Mouse (Mus musculus): ENCODE measurements around the gene A530084C06Rik. TPM values are rescaled to one million over a fixed set of nuclear protein-coding genes. Genes with fewer than 3 reads are reported as not detected.

The A530084C06Rik gene
- total and polyA plus RNA-seq, 3 experiments = not detected

GRCm38 (mm10) chr13:31531186-31531585, 27.9 kb downstream of the A530084C06Rik start:
- H3K4me3 ChIP-seq (ENCODE audit: low read depth, low read length) = no peak overlapping the region
- H3K4me1 ChIP-seq (ENCODE audit: insufficient read depth, low read depth, low read length) = peaks cover 2% of the 10 kb centered on the region; the same call in 1 of the 2 replicates
- peaks cover 5% of the 10 kb centered on the region for H3K27me3 ChIP-seq (ENCODE audit: insufficient read depth, low read length)
- no peak for ATAC-seq (ENCODE audit: extremely low read depth, insufficient number of reproducible peaks, low FRiP score, poor library complexity, severe bottlenecking)
- DNase-seq (ENCODE audit: low spot score) = no peak
- TF ChIP-seq GATA2 (IDR thresholded peaks at IDR 0.05; ENCODE audit: borderline replicate concordance, low read depth, low read length) = no peak
- no peak for TF ChIP-seq POLR2AphosphoS5 (IDR thresholded peaks at IDR 0.05; ENCODE audit: insufficient replicate concordance, low read depth, low read length)
- no peak for TF ChIP-seq CTCF (IDR thresholded peaks at IDR 0.05; ENCODE audit: low read depth, low read length)
- TF ChIP-seq GATA1 (IDR thresholded peaks at IDR 0.05; ENCODE audit: borderline replicate concordance, low read length) = no peak
- no peak for TF ChIP-seq TAL1 (conservative IDR thresholded peaks at IDR 0.05; ENCODE audit: low read depth, low read length)
- H3K36me3 ChIP-seq (replicated peaks) = no peaks in the 10 kb centered on the region
- H3K9me3 ChIP-seq (replicated peaks) = no peaks in the 10 kb centered on the region

- H3K9me3 ChIP-seq (replicated peaks) = no peaks in the 10 kb centered on the region
- TF ChIP-seq POLR2AphosphoS5 (IDR thresholded peaks at IDR 0.05; ENCODE audit: insufficient replicate concordance, low read depth, low read length) (no peak), TAL1 (conservative IDR thresholded peaks at IDR 0.05; ENCODE audit: low read depth, low read length) (no peak), GATA2 (IDR thresholded peaks at IDR 0.05; ENCODE audit: borderline replicate concordance, low read depth, low read length) (no peak), GATA1 (IDR thresholded peaks at IDR 0.05; ENCODE audit: borderline replicate concordance, low read length) (no peak), CTCF (IDR thresholded peaks at IDR 0.05; ENCODE audit: low read depth, low read length) (no peak)
- DNase-seq (ENCODE audit: low spot score) = no peak
- H3K4me3 ChIP-seq (ENCODE audit: low read depth, low read length) = no peak overlapping the region
- no peaks in the 10 kb centered on the region for H3K4me1 ChIP-seq (ENCODE audit: insufficient read depth, low read depth, low read length)
- H3K36me3 ChIP-seq (replicated peaks) = no peaks in the 10 kb centered on the region
- no peaks in the 10 kb centered on the region; the same call in 1 of the 2 replicates for H3K27me3 ChIP-seq (ENCODE audit: insufficient read depth, low read length)
- no peak for ATAC-seq (ENCODE audit: extremely low read depth, insufficient number of reproducible peaks, low FRiP score, poor library complexity, severe bottlenecking)
Measured at GRCm38 (mm10) chr13:31524976-31525375, 34.2 kb downstream of the A530084C06Rik start.

GRCm38 (mm10) chr13:31518971-31519370, 40.2 kb downstream of the A530084C06Rik start:
- no peak for DNase-seq (ENCODE audit: low spot score)
- Histone ChIP-seq H3K36me3 (replicated peaks) (no peaks in the 10 kb centered on the region), H3K4me1 (ENCODE audit: insufficient read depth, low read depth, low read length) (no peaks in the 10 kb centered on the region), H3K27me3 (ENCODE audit: insufficient read depth, low read length) (no peaks in the 10 kb centered on the region; the same call in 1 of the 2 replicates), H3K9me3 (replicated peaks) (no peaks in the 10 kb centered on the region), H3K4me3 (ENCODE audit: low read depth, low read length) (no peak overlapping the region)
- ATAC-seq (ENCODE audit: extremely low read depth, insufficient number of reproducible peaks, low FRiP score, poor library complexity, severe bottlenecking) = no peak
- TF ChIP-seq GATA1 (IDR thresholded peaks at IDR 0.05; ENCODE audit: borderline replicate concordance, low read length) (no peak), TAL1 (conservative IDR thresholded peaks at IDR 0.05; ENCODE audit: low read depth, low read length) (no peak), GATA2 (IDR thresholded peaks at IDR 0.05; ENCODE audit: borderline replicate concordance, low read depth, low read length) (no peak), POLR2AphosphoS5 (IDR thresholded peaks at IDR 0.05; ENCODE audit: insufficient replicate concordance, low read depth, low read length) (no peak), CTCF (IDR thresholded peaks at IDR 0.05; ENCODE audit: low read depth, low read length) (no peak)

- no peak for ATAC-seq (ENCODE audit: extremely low read depth, insufficient number of reproducible peaks, low FRiP score, poor library complexity, severe bottlenecking)
- no peak for TF ChIP-seq GATA1 (IDR thresholded peaks at IDR 0.05; ENCODE audit: borderline replicate concordance, low read length)
- no peaks in the 10 kb centered on the region; the same call in 1 of the 2 replicates for H3K27me3 ChIP-seq (ENCODE audit: insufficient read depth, low read length)
- H3K36me3 ChIP-seq (replicated peaks) = no peaks in the 10 kb centered on the region
- no peak overlapping the region for H3K4me3 ChIP-seq (ENCODE audit: low read depth, low read length)
- H3K4me1 ChIP-seq (ENCODE audit: insufficient read depth, low read depth, low read length) = no peaks in the 10 kb centered on the region
- no peak for DNase-seq (ENCODE audit: low spot score)
- no peaks in the 10 kb centered on the region for H3K9me3 ChIP-seq (replicated peaks)
Measured at GRCm38 (mm10) chr13:31518411-31518886, 40.7 kb downstream of the A530084C06Rik start.

- ATAC-seq (ENCODE audit: extremely low read depth, insufficient number of reproducible peaks, low FRiP score, poor library complexity, severe bottlenecking) (no peak), DNase-seq (ENCODE audit: low spot score) (no peak)
- Histone ChIP-seq H3K36me3 (replicated peaks) (no peaks in the 10 kb centered on the region), H3K4me1 (ENCODE audit: insufficient read depth, low read depth, low read length) (no peaks in the 10 kb centered on the region), H3K4me3 (ENCODE audit: low read depth, low read length) (no peak overlapping the region), H3K9me3 (replicated peaks) (no peaks in the 10 kb centered on the region), H3K27me3 (ENCODE audit: insufficient read depth, low read length) (no peaks in the 10 kb centered on the region)
- TF ChIP-seq TAL1 (conservative IDR thresholded peaks at IDR 0.05; ENCODE audit: low read depth, low read length) = no peak
- no peak for TF ChIP-seq POLR2AphosphoS5 (IDR thresholded peaks at IDR 0.05; ENCODE audit: insufficient replicate concordance, low read depth, low read length)
- no peak for TF ChIP-seq GATA1 (IDR thresholded peaks at IDR 0.05; ENCODE audit: borderline replicate concordance, low read length)
- TF ChIP-seq GATA2 (IDR thresholded peaks at IDR 0.05; ENCODE audit: borderline replicate concordance, low read depth, low read length) = no peak
- TF ChIP-seq CTCF (IDR thresholded peaks at IDR 0.05; ENCODE audit: low read depth, low read length) = no peak
Measured at GRCm38 (mm10) chr13:31515261-31515660, 43.9 kb downstream of the A530084C06Rik start.

GRCm38 (mm10) chr13:31506494-31507167, 52.5 kb downstream of the A530084C06Rik start:
- Histone ChIP-seq H3K9me3 (replicated peaks) (no peaks in the 10 kb centered on the region), H3K4me1 (ENCODE audit: insufficient read depth, low read depth, low read length) (no peaks in the 10 kb centered on the region), H3K4me3 (ENCODE audit: low read depth, low read length) (no peak overlapping the region), H3K36me3 (replicated peaks) (no peaks in the 10 kb centered on the region), H3K27me3 (ENCODE audit: insufficient read depth, low read length) (no peaks in the 10 kb centered on the region)
- ATAC-seq (ENCODE audit: extremely low read depth, insufficient number of reproducible peaks, low FRiP score, poor library complexity, severe bottlenecking) (no peak), DNase-seq (ENCODE audit: low spot score) (no peak)
- TF ChIP-seq GATA2 (IDR thresholded peaks at IDR 0.05; ENCODE audit: borderline replicate concordance, low read depth, low read length) (no peak), CTCF (IDR thresholded peaks at IDR 0.05; ENCODE audit: low read depth, low read length) (no peak), POLR2AphosphoS5 (IDR thresholded peaks at IDR 0.05; ENCODE audit: insufficient replicate concordance, low read depth, low read length) (no peak), GATA1 (IDR thresholded peaks at IDR 0.05; ENCODE audit: borderline replicate concordance, low read length) (no peak), TAL1 (conservative IDR thresholded peaks at IDR 0.05; ENCODE audit: low read depth, low read length) (no peak)

Other genes with a start within 250 kb of the A530084C06Rik start
- not detected in 2 replicates for gene Foxq1, start 3.2 kb downstream of the A530084C06Rik start, total RNA-seq (2014; fragmentation: Nextera tagmentation)
- gene Foxq1, start 3.2 kb downstream of the A530084C06Rik start, total RNA-seq (2017) = 0.05 and 0.06 TPM in 2 replicates
- gene Foxq1, start 3.2 kb downstream of the A530084C06Rik start, polyA plus RNA-seq (2012) = not detected in 2 replicates
- not detected in 2 replicates for gene Foxf2, start 66.5 kb upstream of the A530084C06Rik start, total RNA-seq (2014; fragmentation: Nextera tagmentation)
- 0.33 TPM in 1 of 2 replicates, not detected in the other for gene Foxf2, start 66.5 kb upstream of the A530084C06Rik start, total RNA-seq (2017)
- gene Foxf2, start 66.5 kb upstream of the A530084C06Rik start, polyA plus RNA-seq (2012) = not detected in 2 replicates
- gene Foxc1, start 247.3 kb upstream of the A530084C06Rik start, total RNA-seq (2014; fragmentation: Nextera tagmentation) = not detected in 2 replicates
- gene Foxc1, start 247.3 kb upstream of the A530084C06Rik start, total RNA-seq (2017) = under 0.01 and 0.05 TPM in 2 replicates
- not detected in 2 replicates for gene Foxc1, start 247.3 kb upstream of the A530084C06Rik start, polyA plus RNA-seq (2012)